Mouse (Mus musculus): ENCODE measurements around the gene Srgap2.
A peak's percentile ranks its signal among the peaks of the same experiment; 100 is the strongest.

The Srgap2 gene

GRCm38 (mm10) chr1:131345422-131346419 is 181.4 kb downstream of the Srgap2 start:
- DNase-seq (ENCODE audit: low spot score in 2 of 2): no peak

DNA sequence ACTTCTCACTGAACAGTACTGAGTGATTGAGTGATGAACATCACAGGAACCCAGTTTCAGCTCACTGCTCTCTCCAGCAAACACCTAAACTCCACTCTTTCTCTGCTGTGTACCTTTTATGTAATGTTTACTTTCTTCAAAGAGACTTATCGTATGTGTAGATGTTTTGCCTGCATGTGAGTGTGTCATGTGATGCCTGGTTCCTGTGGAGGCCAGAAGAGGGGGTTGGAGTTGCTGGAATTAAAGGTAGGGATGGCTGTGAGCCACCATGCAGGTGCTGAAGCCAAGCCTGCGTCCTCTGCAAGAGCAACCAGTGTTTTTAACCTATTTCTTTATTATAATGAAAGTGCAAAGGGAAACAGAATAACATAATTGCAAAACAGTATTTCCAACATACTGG is 182.5 kb downstream of the Srgap2 start:
- no peak for DNase-seq (ENCODE audit: low spot score in 2 of 2)

DNA sequence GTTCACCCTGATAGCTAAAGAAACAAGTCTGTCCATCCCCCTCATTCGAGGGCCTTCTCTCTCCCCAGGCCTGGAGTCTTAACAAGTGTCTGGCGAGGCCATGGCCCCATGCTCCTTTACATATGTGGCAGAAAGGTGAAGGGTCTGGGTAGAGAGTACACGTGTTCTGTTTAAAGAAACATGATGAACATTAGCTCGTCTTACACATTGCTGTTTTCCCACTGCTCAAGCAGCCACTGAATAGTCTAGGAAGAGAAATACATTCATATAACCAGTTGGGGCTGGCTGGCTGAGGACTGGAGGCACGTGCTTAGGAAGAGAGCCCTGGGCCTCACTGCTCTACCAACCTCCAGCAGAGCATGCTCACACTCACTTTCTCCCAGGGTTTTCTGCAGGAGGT is 191.1 kb downstream of the Srgap2 start:
- DNase-seq (ENCODE audit: low spot score in 2 of 2): no peak

- DNase-seq (ENCODE audit: low spot score in 2 of 2): no peak
Observed at GRCm38 (mm10) chr1:131335604-131336003, 191.5 kb downstream of the Srgap2 start.

DNA sequence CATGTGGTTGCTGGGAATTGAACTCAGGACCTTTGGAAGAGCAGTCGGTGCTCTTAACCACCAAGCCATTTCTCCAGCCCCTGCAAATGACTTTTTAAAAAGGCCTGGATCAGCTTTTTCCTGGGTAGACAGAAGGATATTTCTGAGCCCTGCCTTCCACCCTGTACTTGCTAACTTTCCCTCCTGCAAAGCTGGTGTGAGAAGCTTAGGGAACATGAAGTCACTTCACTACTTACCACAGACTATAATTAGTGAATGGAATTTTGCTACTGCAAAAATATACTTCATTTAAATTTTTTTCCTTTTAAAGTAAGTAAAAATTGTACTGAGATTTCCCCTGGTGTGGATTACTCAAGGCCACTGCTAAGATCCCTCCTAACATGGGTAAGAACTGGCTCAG is 196.0 kb downstream of the Srgap2 start:
- DNase-seq (ENCODE audit: low spot score in 2 of 2): no peak

DNA sequence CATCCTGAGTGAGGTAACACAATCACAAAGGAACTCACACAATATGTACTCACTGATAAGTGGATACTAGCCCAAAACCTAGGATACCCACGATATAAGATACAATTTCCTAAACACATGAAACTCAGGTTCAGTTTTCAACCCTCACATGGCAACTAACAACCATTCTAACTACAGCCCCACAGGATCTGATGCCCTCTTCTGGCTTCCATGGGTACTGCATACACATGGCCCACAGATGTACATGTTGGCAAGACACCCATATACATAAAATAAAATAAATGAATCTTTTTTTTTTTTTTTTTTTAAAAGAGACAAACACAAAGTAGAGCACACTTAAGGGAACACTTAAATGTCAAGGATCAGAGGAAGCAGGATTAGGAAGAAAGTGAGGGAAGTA is 198.1 kb downstream of the Srgap2 start:
- DNase-seq (ENCODE audit: low spot score in 2 of 2): peak; percentile 9 to 22

GRCm38 (mm10) chr1:131327167-131327566 is 200.0 kb downstream of the Srgap2 start:
- no peak for DNase-seq (ENCODE audit: low spot score in 2 of 2)

- DNase-seq (ENCODE audit: low spot score in 2 of 2): no peak
Observed at GRCm38 (mm10) chr1:131324816-131325463, 202.2 kb downstream of the Srgap2 start.

DNA sequence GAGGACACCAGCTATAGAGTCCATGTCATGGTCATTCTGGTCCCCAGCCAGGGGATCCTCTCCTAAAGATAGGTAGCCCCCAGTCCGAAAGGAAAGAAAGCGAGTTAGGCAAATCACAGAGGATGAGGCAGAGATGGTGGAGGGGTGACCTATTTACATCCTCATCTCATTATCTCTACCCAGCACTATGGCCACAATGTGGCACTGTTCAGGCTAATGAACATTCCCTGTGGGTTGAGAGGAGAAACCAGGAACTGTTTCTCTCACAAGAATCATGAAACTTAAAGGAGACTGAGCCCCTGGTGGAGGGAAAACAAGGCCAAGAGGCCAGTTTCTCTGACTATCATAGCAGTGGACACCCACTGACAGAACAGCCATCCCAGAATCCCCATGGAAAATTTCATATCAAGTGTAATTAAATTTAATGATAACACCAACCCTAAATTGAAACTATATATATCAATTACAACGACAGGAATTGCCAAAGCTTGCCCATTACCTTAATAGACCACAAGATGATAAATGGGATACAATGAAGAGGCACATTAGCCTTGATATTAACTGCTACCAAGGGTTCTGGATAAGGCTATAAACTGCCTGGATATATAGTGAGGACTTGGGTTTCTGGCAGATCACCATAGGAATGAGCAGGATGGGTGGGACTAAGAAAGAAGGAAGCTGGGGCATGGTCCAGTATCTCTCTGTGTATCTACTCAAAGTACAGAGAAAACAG is 207.4 kb downstream of the Srgap2 start:
- no peak for DNase-seq (ENCODE audit: low spot score in 2 of 2)

DNA sequence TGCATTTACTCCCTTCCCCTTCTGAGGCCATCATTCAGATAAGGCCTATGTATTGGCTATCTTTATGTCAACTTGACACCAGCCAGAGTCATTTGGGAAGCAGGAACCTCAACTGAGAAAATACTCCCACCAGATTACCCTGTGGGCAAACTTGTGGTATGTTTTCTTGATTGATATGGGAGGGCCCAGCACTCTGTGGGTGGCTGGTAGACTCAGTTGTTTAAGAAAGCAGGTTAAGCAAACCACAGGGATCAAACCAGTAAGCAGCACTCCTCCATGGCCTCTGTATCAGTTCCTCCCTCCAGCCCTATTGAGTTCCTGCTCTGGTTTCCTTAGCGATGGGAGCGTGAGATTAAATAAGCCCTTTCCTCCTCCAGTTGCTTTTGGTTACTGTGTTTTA is 208.8 kb downstream of the Srgap2 start:
- DNase-seq (ENCODE audit: low spot score in 2 of 2): no peak

- no peak for DNase-seq (ENCODE audit: low spot score in 2 of 2)
Observed at GRCm38 (mm10) chr1:131317625-131318024, 209.5 kb downstream of the Srgap2 start.

- DNase-seq (ENCODE audit: low spot score in 2 of 2): no peak
Observed at GRCm38 (mm10) chr1:131311284-131311683, 215.9 kb downstream of the Srgap2 start.

GRCm38 (mm10) chr1:131310237-131310818 is 216.8 kb downstream of the Srgap2 start:
- no peak for DNase-seq (ENCODE audit: low spot score in 2 of 2)

DNA sequence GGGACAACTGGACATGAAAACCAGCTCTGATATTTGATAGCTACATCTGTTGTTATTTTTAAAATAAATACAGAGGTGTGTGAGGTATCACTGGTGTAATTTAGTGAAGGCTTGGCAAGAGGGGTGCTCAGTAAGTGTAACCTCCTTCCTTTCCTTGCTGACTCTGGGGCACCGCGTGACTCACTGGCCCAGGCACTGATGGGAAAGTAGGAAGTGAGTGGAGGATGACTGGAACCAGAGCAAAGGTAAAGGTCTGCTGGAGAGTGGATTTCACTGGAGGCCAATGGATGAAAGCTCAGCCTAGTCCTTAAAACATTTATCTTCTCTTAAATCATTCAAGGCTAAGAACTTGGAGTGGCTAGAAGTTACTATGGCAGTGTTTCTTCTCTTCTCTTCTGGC is 226.4 kb downstream of the Srgap2 start:
- no peak for DNase-seq (ENCODE audit: low spot score in 2 of 2)

DNA sequence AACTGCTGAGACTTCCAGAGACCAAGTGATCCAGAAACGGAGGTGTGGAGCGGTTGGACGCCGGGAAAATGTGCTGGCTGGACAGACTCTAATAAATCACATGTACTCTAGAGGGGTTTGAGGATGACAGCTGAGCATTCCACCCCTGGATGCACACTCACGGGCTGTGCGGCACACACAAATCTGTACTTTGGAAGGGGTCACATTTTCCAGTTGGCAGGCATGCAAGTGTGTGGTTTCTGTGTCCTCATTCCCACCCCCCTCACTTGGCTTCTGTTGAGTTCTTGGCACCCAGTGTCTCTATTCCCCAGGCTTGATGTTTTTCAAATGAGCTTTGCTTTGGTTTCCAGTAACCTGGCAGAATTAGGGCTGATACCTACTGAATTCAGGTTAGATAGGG is 227.4 kb downstream of the Srgap2 start:
- DNase-seq (ENCODE audit: low spot score in 2 of 2): no peak

GRCm38 (mm10) chr1:131299240-131299639 is 227.9 kb downstream of the Srgap2 start:
- no peak for DNase-seq (ENCODE audit: low spot score in 2 of 2)

DNA sequence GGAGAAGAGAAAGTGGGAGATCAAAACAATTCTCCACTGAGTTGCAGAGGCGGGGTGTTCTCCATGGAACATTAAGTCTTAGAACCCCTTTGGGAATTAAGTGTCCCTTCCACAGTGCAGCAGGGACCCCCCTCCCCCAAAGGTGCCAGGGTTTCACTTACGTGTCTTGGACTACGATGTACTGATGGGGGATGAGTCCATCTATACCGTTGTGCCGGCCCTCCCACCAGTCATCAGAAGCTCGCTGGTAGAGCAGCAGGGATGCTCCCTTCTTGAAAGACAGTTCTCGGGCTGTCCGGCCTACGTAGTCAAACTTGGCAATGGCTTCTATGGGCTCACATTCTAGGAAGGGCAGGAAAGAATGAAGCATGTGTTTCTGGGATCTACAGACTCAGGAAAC is 229.0 kb downstream of the Srgap2 start:
- DNase-seq (ENCODE audit: low spot score in 2 of 2): no peak

- DNase-seq (ENCODE audit: low spot score in 2 of 2): no peak
Observed at GRCm38 (mm10) chr1:131296726-131297125, 230.4 kb downstream of the Srgap2 start.

- DNase-seq (ENCODE audit: low spot score in 2 of 2): no peak
Observed at GRCm38 (mm10) chr1:131295200-131295599, 232.0 kb downstream of the Srgap2 start.

DNA sequence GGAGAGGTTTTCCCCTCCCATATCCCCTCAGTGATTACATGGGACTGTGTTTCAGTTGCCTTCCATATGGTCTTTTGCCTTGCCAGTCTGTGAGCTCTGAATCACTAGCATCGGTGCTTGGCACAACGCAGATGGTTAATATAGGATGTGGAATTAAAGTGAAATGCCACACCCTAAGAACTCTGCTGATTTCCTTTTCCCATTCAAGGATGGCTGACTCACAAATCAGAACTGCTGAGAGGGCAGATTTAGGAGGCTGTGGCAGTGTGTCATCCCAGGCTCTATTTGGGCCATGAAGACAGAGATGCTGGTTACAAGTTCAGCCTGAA is 233.3 kb downstream of the Srgap2 start:
- no peak for DNase-seq (ENCODE audit: low spot score in 2 of 2)

DNA sequence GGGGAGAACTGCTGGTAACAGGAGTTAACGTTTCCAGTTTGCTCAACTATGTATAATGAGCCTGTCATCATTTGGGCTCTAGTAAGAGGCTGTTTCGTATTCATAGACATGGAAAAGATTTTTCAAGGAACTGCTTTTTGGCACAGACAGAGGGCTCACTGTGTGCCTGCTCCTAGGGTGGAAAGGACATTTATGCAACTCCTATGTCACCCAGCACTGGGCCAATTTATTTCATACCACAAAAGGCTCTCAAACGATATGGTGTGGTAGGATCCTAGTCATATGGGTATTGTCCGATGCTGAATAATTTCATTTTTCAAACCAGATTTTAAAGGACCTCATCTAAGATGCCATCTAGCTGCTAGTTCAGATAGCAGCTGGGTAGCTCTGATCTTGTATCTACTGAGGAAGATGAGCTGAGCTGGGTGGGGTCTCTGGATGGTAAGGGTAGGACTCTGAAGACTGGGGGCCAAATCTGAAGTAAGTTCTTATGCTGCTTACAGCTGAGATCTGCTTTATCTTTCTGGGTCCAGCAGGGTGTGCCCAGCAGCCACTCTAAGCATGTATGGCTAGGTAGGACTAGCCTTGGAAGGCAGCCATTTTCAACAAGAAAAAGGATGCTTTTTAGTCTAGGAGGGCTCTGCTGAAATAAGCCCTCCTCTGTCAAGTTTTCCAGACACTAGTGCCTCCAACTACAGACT is 233.8 kb downstream of the Srgap2 start:
- DNase-seq (ENCODE audit: low spot score in 2 of 2): no peak

All from natural killer cell, adult 2 months (primary cell).